In genomic region chr11:94361166-94361870, GRCm38 (mm10) we compare ENCODE assay signal across 22 mouse cellular contexts. TPM values are rescaled to one million over a fixed set of nuclear protein-coding genes. Genes with fewer than 3 reads are reported as not detected.
A peak's percentile ranks its signal among the peaks of the same experiment; 100 is the strongest.
DNase-seq lines count a peak whose midpoint lies in the region; ATAC-seq and TF ChIP-seq lines count a peak whose summit lies in the region.
"Had no signal": no experiment of that assay in that cellular context is flagged by ENCODE, and none has a peak within 500 bp of the region (broad histone marks: within the 10 kb centered on the region; RNA-seq: fewer than 3 reads in every experiment).

No protein-coding gene starts in this region.

- no peak for TF ChIP-seq CTCF in cerebellum, adult 2 months (IDR thresholded peaks at IDR 0.05; ENCODE audit: borderline replicate concordance, insufficient read depth, low read depth, low read length)

- DNase-seq in cerebellum, postnatal 4 days (ENCODE audit: low spot score in 2 of 2) = no peak
- DNase-seq in cerebellum, adult 2 months = peak; percentile 75 to 89
- peak; percentile 63 to 67 for DNase-seq in cerebellum, postnatal 10 days
- DNase-seq in thymus, postnatal 4 days = no peak
- DNase-seq in adrenal gland, postnatal 14 days = no peak
- no peak for DNase-seq in heart, postnatal 25 days (ENCODE audit: low spot score)
- DNase-seq: adrenal gland, postnatal 10 days; B cell, adult 2 months; gastrocnemius, adult 2 months; gastrocnemius, postnatal 25 days; heart, postnatal 36 days; kidney, adult 11 months had no signal

- H3K27ac ChIP-seq in cerebellum, adult 2 months (ENCODE audit: insufficient read depth, low read length) = peak overlapping the region; percentile 55
- H3K27ac ChIP-seq: embryonic facial prominence, embryonic 15.5 days; forebrain, embryonic 10.5 days; gastrocnemius, adult 2 months; hindbrain, postnatal 0 days had no signal

- intact Hi-C loops in heart, postnatal 25 days (cut with DNase I) = no loop called here

- peaks cover 27% of the 10 kb centered on the region for H3K4me1 ChIP-seq in cerebellum, adult 2 months (ENCODE audit: control insufficient read depth, insufficient read depth, low read length)
- H3K4me1 ChIP-seq: forebrain, embryonic 10.5 days; heart, embryonic 12.5 days had no signal

- no peaks in the 10 kb centered on the region for H3K27me3 ChIP-seq in cerebellum, adult 2 months (ENCODE audit: control insufficient read depth, insufficient read depth, low read length)
- H3K27me3 ChIP-seq: embryonic facial prominence, embryonic 15.5 days had no signal

- ATAC-seq in cerebellum, adult (ENCODE audit: insufficient number of reproducible peaks, low FRiP score, low TSS enrichment) = peak; percentile 67; the same call in 1 of the 2 replicates
- 0 out of 2 replicates have a peak, but pooled peaks have one; percentile 24 for ATAC-seq in monocyte, adult 5-6 weeks (replicated peaks; ENCODE audit: insufficient number of reproducible peaks, low FRiP score, low TSS enrichment, poor library complexity, severe bottlenecking)
- ATAC-seq: CD4-positive, CD25-positive, alpha-beta regulatory T cell, adult 4 months; forebrain, embryonic 14.5 days; hindbrain, postnatal 0 days had no signal

- no peak overlapping the region for H3K4me3 ChIP-seq in cerebellum, adult 2 months (replicated peaks; ENCODE audit: insufficient read depth, low read depth, low read length)
- H3K4me3 ChIP-seq: embryonic facial prominence, embryonic 15.5 days; erythroblast, embryonic 14.5 days; forebrain, embryonic 10.5 days; gastrocnemius, adult 2 months; heart, embryonic 12.5 days had no signal

- TF ChIP-seq POLR2A in cerebellum, adult 2 months (IDR thresholded peaks at IDR 0.05; ENCODE audit: borderline replicate concordance, insufficient read depth, low read length) = no peak

- 16% methylated on average over 14 of the region's 14 CpGs for WGBS in cerebellum, adult 2 months

RNA-seq across cellular contexts. Expression of gene Abcc3, which starts 31.5 kb away (rescaled TPM):
- 0.64 and 0.71 TPM in 2 replicates for polyA plus RNA-seq in cerebellum, adult 2 months (2012; rRNA removed)
- total RNA-seq in monocyte, adult 5-6 weeks (2017) = 0.39 to 1.8 TPM (median 0.64 TPM) in 3 replicates
- total RNA-seq in adrenal gland, postnatal 14 days (2021) = 4.0 and 9.1 TPM in 2 replicates
- total RNA-seq in heart, postnatal 25 days (2021) = 1 to 10 TPM; 2.0 to 2.7 TPM
- polyA plus RNA-seq: G1E had no signal

RNA-seq across cellular contexts. Expression of gene Ankrd40, which starts 33.5 kb away (rescaled TPM):
- polyA plus RNA-seq in cerebellum, adult 2 months (2012; rRNA removed) = 226 and 243 TPM in 2 replicates
- 51.5 to 78.7 TPM (median 72.6 TPM) in 3 replicates for total RNA-seq in monocyte, adult 5-6 weeks (2017)
- 131 and 136 TPM in 2 replicates for total RNA-seq in adrenal gland, postnatal 14 days (2021)
- total RNA-seq in heart, postnatal 25 days (2021) = 100 to 1,000 TPM; 263 to 280 TPM

RNA-seq across cellular contexts. Expression of gene Luc7l3, which starts 39.5 kb away (rescaled TPM):
- polyA plus RNA-seq in cerebellum, adult 2 months (2012; rRNA removed) = 154 and 156 TPM in 2 replicates
- total RNA-seq in monocyte, adult 5-6 weeks (2017) = 180 to 368 TPM (median 210 TPM) in 3 replicates
- 74.5 and 94.6 TPM in 2 replicates for total RNA-seq in adrenal gland, postnatal 14 days (2021)
- total RNA-seq in heart, postnatal 25 days (2021) = 10 to 100 TPM; 31.4 to 37.7 TPM

Comparison
In these comparisons a context has a peak if more than half of its experiments do, and no peak if none do; other contexts are left out.
1. DNase-seq: peak in cerebellum, adult 2 months (2 of 2) and cerebellum, postnatal 10 days (2 of 2); none in cerebellum, postnatal 4 days (0 of 2), thymus, postnatal 4 days (single experiment), adrenal gland, postnatal 14 days (single experiment) and heart, postnatal 25 days (single experiment).